Mouse (Mus musculus) kidney, adult 9 months (tissue): ENCODE measurements around the gene Tns4.

Experiments
- DNase-seq: peaks from one replicate; pipeline ENCODE4 v3.0.0; 2022

Gene Tns4

GRCm38 (mm10) chr11:99089077-99089601 lies at the start of gene Tns4:
TSS of gene Tns4 (minus strand) at chr11:99089306.
- no peak for DNase-seq

GRCm38 (mm10) chr11:99137385-99137784 lies 48.3 kb upstream of the Tns4 start:
- DNase-seq, result no peak

- DNase-seq, result no peak
These were observed 47.9 kb upstream of the Tns4 start for GRCm38 (mm10) chr11:99136961-99137360.

GRCm38 (mm10) chr11:99136361-99136760 lies 47.3 kb upstream of the Tns4 start:
- no peak for DNase-seq

- no peak for DNase-seq
These were observed 45.9 kb upstream of the Tns4 start for GRCm38 (mm10) chr11:99135047-99135440.

- no peak for DNase-seq
These were observed 45.4 kb upstream of the Tns4 start for GRCm38 (mm10) chr11:99134266-99135046.

GRCm38 (mm10) chr11:99133285-99133897 lies 44.3 kb upstream of the Tns4 start:
- DNase-seq, result no peak

- DNase-seq, result no peak
These were observed 43.1 kb upstream of the Tns4 start for GRCm38 (mm10) chr11:99132091-99132730.

GRCm38 (mm10) chr11:99131463-99131840 lies 42.3 kb upstream of the Tns4 start:
- no peak for DNase-seq

GRCm38 (mm10) chr11:99130736-99131462 lies 41.8 kb upstream of the Tns4 start:
- no peak for DNase-seq

GRCm38 (mm10) chr11:99129287-99129686 lies 40.2 kb upstream of the Tns4 start:
- no peak for DNase-seq

- no peak for DNase-seq
These were observed 38.9 kb upstream of the Tns4 start for GRCm38 (mm10) chr11:99127785-99128682.

GRCm38 (mm10) chr11:99126482-99127253 lies 37.6 kb upstream of the Tns4 start:
- peak; percentile 29 for DNase-seq

GRCm38 (mm10) chr11:99124635-99125029 lies 35.5 kb upstream of the Tns4 start:
- DNase-seq, result no peak

GRCm38 (mm10) chr11:99123977-99124634 lies 35.0 kb upstream of the Tns4 start:
- peak; percentile 79 for DNase-seq

- no peak for DNase-seq
These were observed 33.6 kb upstream of the Tns4 start for GRCm38 (mm10) chr11:99122703-99123102.

GRCm38 (mm10) chr11:99121218-99121631 lies 32.1 kb upstream of the Tns4 start:
- DNase-seq, result no peak

GRCm38 (mm10) chr11:99120524-99121217 lies 31.6 kb upstream of the Tns4 start:
- DNase-seq, result no peak

- no peak for DNase-seq
These were observed 29.9 kb upstream of the Tns4 start for GRCm38 (mm10) chr11:99118963-99119362.

GRCm38 (mm10) chr11:99118420-99118819 lies 29.3 kb upstream of the Tns4 start:
- DNase-seq, result no peak
